Mouse (Mus musculus): ENCODE measurements around the gene Ccr3.

DNA sequence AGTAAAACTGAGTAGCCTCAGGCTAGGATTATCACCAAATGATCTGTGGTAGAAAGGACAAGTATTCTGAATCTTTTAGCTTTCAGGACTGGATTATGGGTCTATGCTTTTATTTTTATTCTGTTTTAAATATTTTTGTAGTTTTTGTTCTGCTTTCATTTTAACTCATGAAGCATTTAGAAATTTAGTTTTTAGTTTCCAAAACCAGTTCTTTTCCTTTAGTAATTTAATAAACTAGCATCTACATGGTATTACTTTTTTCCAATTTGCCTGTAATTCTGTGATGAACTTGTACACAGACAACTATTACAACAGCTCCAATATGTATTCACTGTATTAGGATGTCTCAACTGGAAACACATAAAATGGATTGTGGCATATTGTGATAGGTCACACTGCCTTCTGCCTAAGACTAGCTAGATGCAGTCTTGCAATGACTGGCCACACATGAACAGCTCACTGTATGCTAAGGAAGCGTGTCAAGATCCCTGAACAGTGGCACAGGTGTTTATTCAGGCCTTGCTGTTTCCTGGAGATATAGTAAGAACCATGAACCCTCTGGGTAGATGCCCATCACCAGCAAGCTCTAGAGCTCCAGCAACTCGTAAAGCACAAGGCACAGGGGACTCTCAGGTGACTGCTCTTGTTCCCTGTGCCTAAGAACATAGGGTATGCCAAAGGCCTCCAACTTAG is 38.0 kb downstream of the Ccr3 start:
- no peak for TF ChIP-seq CTCF (IDR thresholded peaks at IDR 0.05; ENCODE audit: extremely low read depth, insufficient read length, insufficient replicate concordance, low read depth, low read length)
- TF ChIP-seq POLR2A (IDR thresholded peaks at IDR 0.05; ENCODE audit: low read depth, low read length): no peak

Measured in small intestine, adult 2 months (tissue).